Mouse (Mus musculus) cerebellum, adult 2 months (tissue): ENCODE results near the gene Gnl2.

Experiments used
- CTCF ChIP-seq: fragments of 200-500 bp; IDR thresholded peaks from 2 replicates; pipeline ENCODE4 v1.5.1; 2011; ENCODE audit warnings: low read depth, mild to moderate bottlenecking, control low read depth, low read length, moderate library complexity, borderline replicate concordance; ENCODE audit not compliant: insufficient read depth
- POLR2A ChIP-seq: fragments of 200-500 bp; IDR thresholded peaks from 2 replicates; pipeline ENCODE4 v1.6.1; 2011; ENCODE audit warnings: low read length, control low read depth, borderline replicate concordance; ENCODE audit not compliant: insufficient read depth

DNA sequence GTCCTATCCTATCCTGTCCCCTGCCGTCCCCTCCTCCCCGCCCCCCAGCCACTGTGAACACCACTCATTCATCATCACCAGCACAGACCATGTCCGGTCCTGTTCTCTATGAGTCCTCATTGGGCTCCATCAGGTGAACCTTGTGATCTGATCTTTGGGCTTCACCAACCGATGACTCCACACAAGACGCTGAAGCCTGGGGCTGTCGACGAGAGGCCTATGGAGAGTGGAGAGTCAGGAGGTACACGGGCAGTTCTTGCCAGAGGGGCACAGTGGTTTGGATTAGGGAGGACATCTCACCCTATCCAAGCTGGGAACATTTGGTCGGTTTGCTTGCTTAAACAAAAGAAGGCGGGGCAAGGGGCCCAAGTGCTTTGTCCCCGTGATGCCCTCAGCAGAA is 46.2 kb upstream of the Gnl2 start:
- TF ChIP-seq POLR2A (no peak), CTCF (no peak)
